Comparison of ENCODE assay signal across 29 mouse cellular contexts in genomic region chr8:4172486-4172885, GRCm38 (mm10). TPM values are rescaled to one million over a fixed set of nuclear protein-coding genes. Genes with fewer than 3 reads are reported as not detected.
DNase-seq lines count a peak whose midpoint lies in the region; ATAC-seq lines count a peak whose summit lies in the region.
"Had no signal": no experiment of that assay in that cellular context is flagged by ENCODE, and none has a peak within 500 bp of the region (broad histone marks: within the 10 kb centered on the region; RNA-seq: fewer than 3 reads in every experiment).

No protein-coding gene starts in this region.

- 60% methylated on average over 3 of the region's 3 CpGs for WGBS in heart, embryonic 12.5 days

- H3K4me3 ChIP-seq in heart, embryonic 12.5 days, result no peak overlapping the region
- H3K4me3 ChIP-seq: forebrain, embryonic 10.5 days; forebrain, embryonic 13.5 days; gastrocnemius, adult 2 months; heart, embryonic 13.5 days had no signal

- no peak for ATAC-seq in heart, embryonic 12.5 days (ENCODE audit: insufficient number of reproducible peaks, low FRiP score)
- ATAC-seq: forebrain, embryonic 13.5 days; forebrain, embryonic 16.5 days; intestine, postnatal 0 days had no signal

- peak; percentile 48 for DNase-seq in heart, adult 11 months
- peak; percentile 31 for DNase-seq in testis, postnatal 10 days (ENCODE audit: low spot score)
- no peak for DNase-seq in testis, postnatal 14 days (ENCODE audit: low spot score)
- peak; percentile 55 for DNase-seq in ZHBTc4 (ENCODE audit: low read depth, low spot score)
- no peak for DNase-seq in kidney, postnatal 10 days
- DNase-seq: adrenal gland, adult 2 months; adrenal gland, postnatal 14 days; B cell, adult 2 months; cerebellum, adult 11-12 months; cerebellum, adult 9-10 months; cerebellum, postnatal 14 days; gastrocnemius, adult 2 months; gastrocnemius, postnatal 14 days; heart, adult 18-20 months; heart, postnatal 14 days; heart, postnatal 4 days had no signal

- no peaks in the 10 kb centered on the region for H3K27me3 ChIP-seq in heart, embryonic 12.5 days (replicated peaks)
- H3K27me3 ChIP-seq: CH12.LX; forebrain, embryonic 13.5 days; heart, embryonic 13.5 days had no signal

- H3K36me3 ChIP-seq in heart, embryonic 12.5 days, result no peaks in the 10 kb centered on the region
- H3K36me3 ChIP-seq: forebrain, embryonic 10.5 days had no signal

- no peak overlapping the region for H3K9ac ChIP-seq in heart, embryonic 12.5 days
- H3K9ac ChIP-seq: forebrain, embryonic 13.5 days; heart, embryonic 13.5 days; hindbrain, embryonic 14.5 days had no signal

- no peak overlapping the region for H3K4me2 ChIP-seq in heart, embryonic 12.5 days
- H3K4me2 ChIP-seq: forebrain, embryonic 13.5 days; heart, embryonic 13.5 days; hindbrain, embryonic 14.5 days had no signal

- H3K4me1 ChIP-seq in heart, embryonic 12.5 days (replicated peaks), result peaks cover under 1% of the 10 kb centered on the region; the same call in 1 of the 2 replicates
- H3K4me1 ChIP-seq: forebrain, embryonic 10.5 days had no signal

- H3K27ac ChIP-seq in heart, embryonic 12.5 days (ENCODE audit: poor library complexity, severe bottlenecking), result no peak overlapping the region
- H3K27ac ChIP-seq: forebrain, embryonic 10.5 days; forebrain, embryonic 13.5 days; gastrocnemius, adult 2 months; heart, embryonic 13.5 days; hindbrain, embryonic 14.5 days had no signal

- no peaks in the 10 kb centered on the region for H3K9me3 ChIP-seq in heart, embryonic 12.5 days (replicated peaks)
- H3K9me3 ChIP-seq: forebrain, embryonic 10.5 days; forebrain, embryonic 13.5 days; heart, embryonic 13.5 days had no signal

RNA-seq across cellular contexts. Expression of gene Evi5l, which starts 6.1 kb away (rescaled TPM):
- polyA plus RNA-seq in heart, embryonic 12.5 days (2016; fragmentation: Nextera tagmentation; extraction: Ambion mirVana), result 15.2 and 18.4 TPM in 2 replicates

RNA-seq across cellular contexts. Expression of gene Cd209g, which starts 38.6 kb away (rescaled TPM):
- polyA plus RNA-seq in heart, embryonic 12.5 days (2016; fragmentation: Nextera tagmentation; extraction: Ambion mirVana), result not detected in 2 replicates
- polyA plus RNA-seq: embryonic facial prominence, embryonic 11.5 days; embryonic facial prominence, embryonic 14.5 days; forebrain, embryonic 10.5 days; forebrain, embryonic 13.5 days; forebrain, embryonic 16.5 days; heart, embryonic 13.5 days; heart, embryonic 16.5 days; hindbrain, embryonic 11.5 days; hindbrain, embryonic 14.5 days; intestine, embryonic 14.5 days; intestine, postnatal 0 days had no signal

RNA-seq across cellular contexts. Expression of gene Prr36, which starts 44.8 kb away (rescaled TPM):
- polyA plus RNA-seq in heart, embryonic 12.5 days (2016; fragmentation: Nextera tagmentation; extraction: Ambion mirVana), result 0.18 and 0.24 TPM in 2 replicates

RNA-seq across cellular contexts. Expression of gene Lrrc8e, which starts 54.1 kb away (rescaled TPM):
- polyA plus RNA-seq in heart, embryonic 12.5 days (2016; fragmentation: Nextera tagmentation; extraction: Ambion mirVana), result 0.28 TPM in 1 of 2 replicates, not detected in the other
- polyA plus RNA-seq: heart, embryonic 13.5 days had no signal

Comparison
In these comparisons a context has a peak if more than half of its experiments do, and no peak if none do; other contexts are left out.
1. DNase-seq: peak in heart, adult 11 months (single experiment), testis, postnatal 10 days (single experiment) and ZHBTc4 (single experiment); none in testis, postnatal 14 days (single experiment) and kidney, postnatal 10 days (single experiment).